In the genomic region with DNA sequence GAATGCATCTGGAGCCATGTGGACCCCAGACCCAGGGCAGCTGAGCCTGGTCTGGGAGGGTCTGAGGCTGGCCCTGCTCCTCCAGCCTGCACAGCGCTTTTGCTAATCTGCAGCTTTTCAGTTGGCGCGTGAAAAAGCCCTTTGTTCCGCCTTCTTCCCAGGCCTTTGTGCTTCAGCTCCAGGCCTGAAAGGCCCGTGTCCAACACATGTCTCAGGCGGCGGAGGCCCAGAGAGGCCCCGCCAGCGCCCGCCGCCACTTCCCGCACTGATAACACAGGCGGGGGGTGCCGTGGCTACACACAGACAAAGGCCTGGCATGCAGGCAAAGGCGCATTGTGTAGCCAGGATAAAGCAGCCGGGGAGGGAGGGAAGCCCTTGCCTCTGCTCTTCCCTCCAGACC, we compare ENCODE assay signal across 8 mouse cellular contexts. TPM values are rescaled to one million over a fixed set of nuclear protein-coding genes. Genes with fewer than 3 reads are reported as not detected.
DNase-seq lines count a peak whose midpoint lies in the region; ATAC-seq and TF ChIP-seq lines count a peak whose summit lies in the region.
"Had no signal": no experiment of that assay in that cellular context is flagged by ENCODE, and none has a peak within 500 bp of the region (broad histone marks: within the 10 kb centered on the region; RNA-seq: fewer than 3 reads in every experiment).

No protein-coding gene starts in this region.

- H3K9me3 ChIP-seq in forebrain, embryonic 10.5 days, result no peaks in the 10 kb centered on the region
- no peaks in the 10 kb centered on the region for H3K9me3 ChIP-seq in midbrain, embryonic 10.5 days (replicated peaks)

- H3K36me3 ChIP-seq in forebrain, embryonic 10.5 days (replicated peaks), result no peaks in the 10 kb centered on the region
- H3K36me3 ChIP-seq in midbrain, embryonic 10.5 days, result no peaks in the 10 kb centered on the region

- peaks cover 23% of the 10 kb centered on the region for H3K27me3 ChIP-seq in forebrain, embryonic 10.5 days (ENCODE audit: poor library complexity, severe bottlenecking)
- peaks cover 71% of the 10 kb centered on the region for H3K27me3 ChIP-seq in midbrain, embryonic 10.5 days (ENCODE audit: low read depth, poor library complexity, severe bottlenecking)

- WGBS in forebrain, embryonic 10.5 days, result 5% methylated on average over 16 of the region's 16 CpGs
- 2% methylated on average over 16 of the region's 16 CpGs for WGBS in midbrain, embryonic 10.5 days

- H3K27ac ChIP-seq in forebrain, embryonic 10.5 days, result peak overlapping the region; percentile 95
- H3K27ac ChIP-seq in midbrain, embryonic 10.5 days (replicated peaks), result peak overlapping the region; percentile 91
- no peak overlapping the region for H3K27ac ChIP-seq in layer of hippocampus, adult 2 months
- H3K27ac ChIP-seq: liver, embryonic 14.5 days had no signal

- peaks cover 98% of the 10 kb centered on the region for H3K4me1 ChIP-seq in forebrain, embryonic 10.5 days
- H3K4me1 ChIP-seq in midbrain, embryonic 10.5 days, result peaks cover 99% of the 10 kb centered on the region

- H3K4me3 ChIP-seq in forebrain, embryonic 10.5 days, result peak overlapping the region; percentile 6; the same call in 1 of the 2 replicates
- H3K4me3 ChIP-seq in midbrain, embryonic 10.5 days, result peak overlapping the region; percentile 29
- no peak overlapping the region for H3K4me3 ChIP-seq in layer of hippocampus, adult 2 months

- no peak for TF ChIP-seq CTCF in layer of hippocampus, adult 2 months (conservative IDR thresholded peaks at IDR 0.05)

- ATAC-seq in monocyte, adult 5-6 weeks (replicated peaks; ENCODE audit: insufficient number of reproducible peaks, low FRiP score, low TSS enrichment, poor library complexity, severe bottlenecking), result no peak

- peak; percentile 10 for DNase-seq in thymus, postnatal 14 days
- DNase-seq in thymus, adult 18-20 months, result no peak
- peak; percentile 87 for DNase-seq in forebrain, embryonic 10.5 days (ENCODE audit: extremely low spot score, low spot score)
- peak; percentile 93 for DNase-seq in midbrain, embryonic 10.5 days (ENCODE audit: low spot score)
- no peak for DNase-seq in c-Kit-positive CD71-positive TER-119-positive erythroid progenitor cells, embryonic 14.5 days (ENCODE audit: low spot score)
- no peak for DNase-seq in layer of hippocampus, adult 2 months (ENCODE audit: low spot score in 2 of 2)

RNA-seq across cellular contexts. Expression of a gene that starts 45.5 kb away (rescaled TPM):
- not detected in 2 replicates for polyA plus RNA-seq in forebrain, embryonic 10.5 days (2016; fragmentation: Nextera tagmentation; extraction: Ambion mirVana)
- not detected in 2 replicates for polyA plus RNA-seq in midbrain, embryonic 10.5 days (2016; fragmentation: Nextera tagmentation; extraction: Ambion mirVana)
- total RNA-seq in monocyte, adult 5-6 weeks (2017), result not detected in 3 replicates
- total RNA-seq in layer of hippocampus, adult 2 months (2021), result not detected
- polyA plus RNA-seq: liver, embryonic 14.5 days had no signal

Comparison
In these comparisons a context has a peak if more than half of its experiments do, and no peak if none do; other contexts are left out.
1. DNase-seq: peak in thymus, postnatal 14 days (single experiment), forebrain, embryonic 10.5 days (single experiment) and midbrain, embryonic 10.5 days (single experiment); none in thymus, adult 18-20 months (0 of 2), c-Kit-positive CD71-positive TER-119-positive erythroid progenitor cells, embryonic 14.5 days (single experiment) and layer of hippocampus, adult 2 months (0 of 2).